Mouse (Mus musculus) liver, embryonic 14.5 days (tissue): ENCODE data around the gene Chrm2. TPM values are rescaled to one million over a fixed set of nuclear protein-coding genes. Genes with fewer than 3 reads are reported as not detected.

Experiments
- ATAC-seq: fragments of 200-750 bp; cut with Nextera tagmentation; 2 replicates; pipeline ENCODE4 v1.8.0; 2017; ENCODE audit warnings: moderate number of reproducible peaks, mild to moderate bottlenecking, moderate library complexity; ENCODE audit not compliant: insufficient read depth
- DNase-seq, 3 experiments: peaks; one replicate each; pipeline ENCODE4 v3.0.0-alpha.2; 2012 to 2013; ENCODE audit warnings: low read depth in 3 of 3, low spot score in 3 of 3
- H3K27ac ChIP-seq: fragments of 300-500 bp; sonication (generic); 2 replicates; pipeline ENCODE4 v1.5.1; 2014; ENCODE audit warnings: moderate library complexity, mild to moderate bottlenecking, control low read depth, inconsistent platforms
- H3K27me3 ChIP-seq: fragments of 300-500 bp; sonication (generic); 2 replicates; pipeline ENCODE4 v1.6.1; 2014; ENCODE audit warnings: mild to moderate bottlenecking, low read length, moderate library complexity; ENCODE audit not compliant: control insufficient read depth, insufficient read depth
- H3K36me3 ChIP-seq: fragments of 300-500 bp; sonication (generic); replicated peaks from 2 replicates; pipeline ENCODE4 v1.6.1; 2014; ENCODE audit warnings: low read depth; ENCODE audit not compliant: control insufficient read depth, insufficient read depth
- H3K4me1 ChIP-seq, 2 experiments: fragments of 200-500 bp in 1 of 2; fragments of 300-500 bp in 1 of 2; sonication (generic) in 1 of 2; replicated peaks; 2 replicates each; pipeline ENCODE4 v1.6.1; 2012 to 2014; ENCODE audit warnings: antibody characterized with exemption in 1 of 2, inconsistent platforms in 1 of 2, low read length in 1 of 2; ENCODE audit not compliant: control insufficient read depth in 2 of 2, insufficient read depth in 2 of 2
- H3K4me2 ChIP-seq: fragments of 300-500 bp; sonication (generic); 2 replicates; pipeline ENCODE4 v1.6.1; 2014; ENCODE audit warnings: low read depth, mild to moderate bottlenecking, control low read depth, moderate library complexity
- H3K4me3 ChIP-seq, 2 experiments: fragments of 200-500 bp in 1 of 2; fragments of 300-500 bp in 1 of 2; sonication (generic) in 1 of 2; 2 replicates each; pipeline ENCODE4 v1.5.1; 2012 to 2014; ENCODE audit warnings: low read depth in 2 of 2, low read length in 2 of 2, mild to moderate bottlenecking in 2 of 2, control low read depth in 1 of 2, inconsistent platforms in 1 of 2, moderate library complexity in 1 of 2; ENCODE audit not compliant: insufficient read depth in 1 of 2
- H3K9ac ChIP-seq: fragments of 300-500 bp; sonication (generic); replicated peaks from 2 replicates; pipeline ENCODE4 v1.6.1; 2014; ENCODE audit warnings: mild to moderate bottlenecking, control low read depth, moderate library complexity
- H3K9me3 ChIP-seq: fragments of 300-500 bp; sonication (generic); 2 replicates; pipeline ENCODE4 v1.6.1; 2016; ENCODE audit warnings: low read length, mixed read lengths; ENCODE audit not compliant: control insufficient read depth
- CTCF ChIP-seq: IDR thresholded peaks from 2 replicates; pipeline ENCODE4 v1.5.1; 2016; ENCODE audit warnings: antibody characterized with exemption, low read depth, control low read depth
- EP300 ChIP-seq: IDR thresholded peaks from 2 replicates; pipeline ENCODE4 v1.6.1; 2016; ENCODE audit warnings: antibody characterized with exemption, low read depth
- WGBS: fragments of 180-500 bp; shearing (Covaris S2); extraction: QIAGEN DNeasy Blood & Tissue Kit; methylation state at CpG from one replicate; pipeline ENCODE4 v1.1.7; 2014; ENCODE audit not compliant: insufficient replicate concordance; 5-methylcytosine and 5-hydroxymethylcytosine counted together
- polyA plus RNA-seq, 2 experiments: library from polyadenylated mRNA; depleted of rRNA in 1 of 2; stranded (reverse) in 1 of 2; unstranded in 1 of 2; fragments of >200 nt; fragmentation: Nextera tagmentation in 1 of 2; extraction: Ambion mirVana in 1 of 2; gene quantifications; 2 replicates each; pipeline versions ENCODE4 v1.2.1 to v1.2.3; 2012 to 2014

Chrm2 gene
- polyA plus RNA-seq, 2 experiments: 0.17 to 0.43 TPM

GRCm38 (mm10) chr6:36508469-36508868 is 120.6 kb downstream of the Chrm2 start:
- Histone ChIP-seq H3K4me2 (no peak overlapping the region), H3K4me1 (no peaks in the 10 kb centered on the region), H3K27ac (no peak overlapping the region), H3K9ac (no peak overlapping the region), H3K36me3 (no peaks in the 10 kb centered on the region), H3K9me3 (no peaks in the 10 kb centered on the region), H3K27me3 (no peaks in the 10 kb centered on the region), H3K4me3 (no peak overlapping the region)
- whole genome bisulfite sequencing: 38% methylated on average over 2 of the region's 2 CpGs
- no peak for TF ChIP-seq EP300
- no peak for TF ChIP-seq CTCF
- ATAC-seq (no peak), DNase-seq (no peak)

GRCm38 (mm10) chr6:36516508-36516907 is 128.6 kb downstream of the Chrm2 start:
- H3K27ac ChIP-seq: no peak overlapping the region
- no peaks in the 10 kb centered on the region for H3K4me1 ChIP-seq
- H3K27me3 ChIP-seq: no peaks in the 10 kb centered on the region
- no peak for TF ChIP-seq EP300
- TF ChIP-seq CTCF: no peak
- no peak overlapping the region for H3K9ac ChIP-seq
- 55% methylated on average over 4 of the region's 4 CpGs for WGBS
- no peak for DNase-seq
- H3K36me3 ChIP-seq: no peaks in the 10 kb centered on the region
- H3K4me2 ChIP-seq: no peak overlapping the region
- no peaks in the 10 kb centered on the region for H3K9me3 ChIP-seq
- no peak for ATAC-seq
- H3K4me3 ChIP-seq: no peak overlapping the region

- no peaks in the 10 kb centered on the region for H3K36me3 ChIP-seq
- H3K4me1 ChIP-seq: no peaks in the 10 kb centered on the region
- no peak overlapping the region for H3K27ac ChIP-seq
- H3K27me3 ChIP-seq: no peaks in the 10 kb centered on the region
- no peak overlapping the region for H3K4me2 ChIP-seq
- no peak overlapping the region for H3K4me3 ChIP-seq
- TF ChIP-seq EP300 (no peak), CTCF (no peak)
- WGBS: 37% methylated on average over 5 of the region's 5 CpGs
- H3K9ac ChIP-seq: no peak overlapping the region
- no peak for ATAC-seq
- no peaks in the 10 kb centered on the region for H3K9me3 ChIP-seq
- DNase-seq: no peak
Observed at GRCm38 (mm10) chr6:36517242-36517641, 129.4 kb downstream of the Chrm2 start.

- no peaks in the 10 kb centered on the region for H3K9me3 ChIP-seq
- ATAC-seq: no peak
- H3K4me2 ChIP-seq: no peak overlapping the region
- H3K4me1 ChIP-seq: no peaks in the 10 kb centered on the region
- H3K4me3 ChIP-seq: no peak overlapping the region
- H3K9ac ChIP-seq: no peak overlapping the region
- no peaks in the 10 kb centered on the region for H3K36me3 ChIP-seq
- WGBS: 73% methylated on average over 11 of the region's 11 CpGs
- no peak for DNase-seq
- TF ChIP-seq CTCF (no peak), EP300 (no peak)
- H3K27me3 ChIP-seq: no peaks in the 10 kb centered on the region
- H3K27ac ChIP-seq: no peak overlapping the region
Observed at GRCm38 (mm10) chr6:36523599-36523998, 135.7 kb downstream of the Chrm2 start.

- Histone ChIP-seq H3K27ac (no peak overlapping the region), H3K36me3 (no peaks in the 10 kb centered on the region), H3K27me3 (no peaks in the 10 kb centered on the region), H3K9ac (no peak overlapping the region), H3K9me3 (no peaks in the 10 kb centered on the region), H3K4me1 (no peaks in the 10 kb centered on the region), H3K4me2 (no peak overlapping the region), H3K4me3 (no peak overlapping the region)
- ATAC-seq (no peak), DNase-seq (no peak)
- WGBS: 71% methylated on average over 4 of the region's 4 CpGs
- TF ChIP-seq CTCF (no peak), EP300 (no peak)
Observed at GRCm38 (mm10) chr6:36528509-36528908, 140.6 kb downstream of the Chrm2 start.

GRCm38 (mm10) chr6:36541247-36541646 is 153.4 kb downstream of the Chrm2 start:
- Histone ChIP-seq H3K4me2 (no peak overlapping the region), H3K36me3 (no peaks in the 10 kb centered on the region), H3K9me3 (no peaks in the 10 kb centered on the region), H3K4me3 (no peak overlapping the region), H3K4me1 (no peaks in the 10 kb centered on the region), H3K9ac (no peak overlapping the region), H3K27ac (no peak overlapping the region), H3K27me3 (no peaks in the 10 kb centered on the region)
- ATAC-seq (no peak), DNase-seq (no peak)
- TF ChIP-seq EP300 (no peak), CTCF (no peak)
- WGBS: 56% methylated on average over 6 of the region's 6 CpGs
